Comparison of ENCODE assay signal across 7 mouse cellular contexts in the genomic region with DNA sequence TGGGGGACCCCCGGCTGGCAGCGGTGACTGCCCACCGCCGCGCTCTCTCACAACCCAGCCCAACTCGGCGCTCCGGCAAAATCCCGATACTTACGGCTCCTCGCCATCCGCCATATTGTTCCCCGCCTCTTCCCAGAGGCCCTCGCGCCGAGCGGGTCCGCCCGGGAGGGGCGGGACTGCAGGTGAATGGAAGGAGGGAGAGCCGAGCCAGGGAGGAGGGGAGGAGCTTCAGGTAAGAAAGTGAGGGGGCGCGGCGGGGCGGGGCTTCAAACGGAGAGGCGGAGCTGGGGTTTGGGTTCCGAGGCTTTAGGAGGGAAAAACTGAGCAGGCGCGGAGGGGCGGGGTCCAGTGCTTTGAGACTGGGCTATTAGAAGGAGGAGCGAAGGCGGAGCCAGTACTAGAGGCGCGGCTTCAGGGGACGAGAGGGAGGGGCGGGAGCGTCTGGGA. TPM values are rescaled to one million over a fixed set of nuclear protein-coding genes. Genes with fewer than 3 reads are reported as not detected.
A peak's percentile ranks its signal among the peaks of the same experiment; 100 is the strongest.
DNase-seq lines count a peak whose midpoint lies in the region; ATAC-seq lines count a peak whose summit lies in the region.

TSS of gene Uba3 (minus strand) at position 209 of the 447 bp plus-strand sequence.

- DNase-seq in adrenal gland, postnatal 14 days = peak; percentile 100
- DNase-seq in embryonic facial prominence, embryonic 11.5 days (ENCODE audit: low spot score) = peak; percentile 100
- peak; percentile 98 for DNase-seq in kidney, adult 11 months
- DNase-seq in limb, embryonic 10.5 days (ENCODE audit: low spot score) = peak; percentile 100
- peak; percentile 99 for DNase-seq in spleen, adult 12 weeks (ENCODE audit: low spot score)

- H3K4me1 ChIP-seq in embryonic facial prominence, embryonic 11.5 days (ENCODE audit: control insufficient read depth, insufficient read depth, low read length) = no peaks in the 10 kb centered on the region
- H3K4me1 ChIP-seq in limb, embryonic 10.5 days = peaks cover 26% of the 10 kb centered on the region
- H3K4me1 ChIP-seq in midbrain, embryonic 13.5 days (replicated peaks) = peaks cover 25% of the 10 kb centered on the region

- H3K9ac ChIP-seq in embryonic facial prominence, embryonic 11.5 days (replicated peaks; ENCODE audit: low read length) = peak within 1 kb of the TSS; percentile 97
- H3K9ac ChIP-seq in midbrain, embryonic 13.5 days (replicated peaks) = peak within 1 kb of the TSS; percentile 95

- H3K4me3 ChIP-seq in embryonic facial prominence, embryonic 11.5 days (ENCODE audit: low read depth, low read length) = peak within 1 kb of the TSS; percentile 94
- peak within 1 kb of the TSS; percentile 91 for H3K4me3 ChIP-seq in limb, embryonic 10.5 days
- peak within 1 kb of the TSS; percentile 88 for H3K4me3 ChIP-seq in midbrain, embryonic 13.5 days (replicated peaks)

- no peaks in the 10 kb centered on the region for H3K27me3 ChIP-seq in embryonic facial prominence, embryonic 11.5 days (ENCODE audit: control insufficient read depth, insufficient read depth, low read length)
- H3K27me3 ChIP-seq in limb, embryonic 10.5 days (ENCODE audit: low read depth, poor library complexity, severe bottlenecking) = no peaks in the 10 kb centered on the region
- no peaks in the 10 kb centered on the region for H3K27me3 ChIP-seq in midbrain, embryonic 13.5 days

- under 1% methylated on average over 35 of the region's 38 CpGs for WGBS in embryonic facial prominence, embryonic 11.5 days
- 1% methylated on average over 38 of the region's 38 CpGs for WGBS in limb, embryonic 10.5 days
- WGBS in midbrain, embryonic 13.5 days = under 1% methylated on average over 38 of the region's 38 CpGs

- peak within 1 kb of the TSS; percentile 78 for H3K27ac ChIP-seq in embryonic facial prominence, embryonic 11.5 days (replicated peaks; ENCODE audit: low read depth, low read length)
- H3K27ac ChIP-seq in limb, embryonic 10.5 days = peak within 1 kb of the TSS; percentile 97
- H3K27ac ChIP-seq in midbrain, embryonic 13.5 days = peak within 1 kb of the TSS; percentile 89

- ATAC-seq in embryonic facial prominence, embryonic 11.5 days (replicated peaks; ENCODE audit: insufficient number of reproducible peaks, low FRiP score, low TSS enrichment, low read depth) = peak; percentile 96
- ATAC-seq in granulocyte monocyte progenitor cell, adult 5-6 weeks (replicated peaks; ENCODE audit: poor library complexity, severe bottlenecking) = peak; percentile 95
- ATAC-seq in midbrain, embryonic 13.5 days = peak; percentile 96

- no peaks in the 10 kb centered on the region for H3K9me3 ChIP-seq in embryonic facial prominence, embryonic 11.5 days (replicated peaks; ENCODE audit: control insufficient read depth, low read length)
- H3K9me3 ChIP-seq in limb, embryonic 10.5 days (replicated peaks) = no peaks in the 10 kb centered on the region
- no peaks in the 10 kb centered on the region for H3K9me3 ChIP-seq in midbrain, embryonic 13.5 days

- H3K4me2 ChIP-seq in embryonic facial prominence, embryonic 11.5 days (ENCODE audit: low read depth, low read length) = peak within 1 kb of the TSS; percentile 47
- H3K4me2 ChIP-seq in midbrain, embryonic 13.5 days (replicated peaks) = peak within 1 kb of the TSS; percentile 70

- H3K36me3 ChIP-seq in embryonic facial prominence, embryonic 11.5 days (replicated peaks; ENCODE audit: control insufficient read depth, insufficient read depth, low read depth, low read length) = no peaks in the 10 kb centered on the region
- H3K36me3 ChIP-seq in limb, embryonic 10.5 days = peaks cover 12% of the 10 kb centered on the region
- H3K36me3 ChIP-seq in midbrain, embryonic 13.5 days = no peaks in the 10 kb centered on the region

RNA-seq across cellular contexts. Expression of gene Uba3, which starts in this region (rescaled TPM):
- 62.9 and 63.4 TPM in 2 replicates for total RNA-seq in adrenal gland, postnatal 14 days (2021)
- polyA plus RNA-seq in embryonic facial prominence, embryonic 11.5 days (2014; fragmentation: Nextera tagmentation; extraction: Ambion mirVana) = 102 and 112 TPM in 2 replicates
- total RNA-seq in granulocyte monocyte progenitor cell, adult 5-6 weeks (2014; fragmentation: Nextera tagmentation) = 35.8 and 36.8 TPM in 2 replicates
- 54.7 and 64.6 TPM in 2 replicates for total RNA-seq in granulocyte monocyte progenitor cell, adult 5-6 weeks (2017)
- 85.0 and 96.2 TPM in 2 replicates for polyA plus RNA-seq in limb, embryonic 10.5 days (2016; fragmentation: Nextera tagmentation; extraction: Ambion mirVana)
- 92.7 and 96.8 TPM in 2 replicates for polyA plus RNA-seq in midbrain, embryonic 13.5 days (2015; fragmentation: Nextera tagmentation; extraction: Ambion mirVana)

Comparison
In these comparisons a context has a peak if more than half of its experiments do, and no peak if none do; other contexts are left out.
1. Peak in every context shown above with its lines: DNase-seq, ATAC-seq, H3K4me3 ChIP-seq and H3K27ac ChIP-seq.